Mouse (Mus musculus): ENCODE data around the gene Dock4. TPM values are rescaled to one million over a fixed set of nuclear protein-coding genes. Genes with fewer than 3 reads are reported as not detected.

The Dock4 gene
- total and polyA plus RNA-seq, 2 experiments from 2014 or later: 10.5 to 30.9 TPM

- Histone ChIP-seq H3K4me2 (ENCODE audit: low read depth) (no peak overlapping the region), H3K9me3 (ENCODE audit: low read length) (no peaks in the 10 kb centered on the region), H3K4me3 (ENCODE audit: low read depth, low read length) (no peak overlapping the region), H3K27ac (ENCODE audit: low read depth, low read length) (no peak overlapping the region), H3K4me1 (ENCODE audit: insufficient read depth) (no peaks in the 10 kb centered on the region), H3K36me3 (ENCODE audit: insufficient read depth) (peaks cover 15% of the 10 kb centered on the region), H3K27me3 (ENCODE audit: insufficient read depth, low read length) (no peaks in the 10 kb centered on the region), H3K9ac (no peak overlapping the region)
- DNase-seq (no peak), ATAC-seq (no peak)
- no peak for TF ChIP-seq CTCF (IDR thresholded peaks at IDR 0.05; ENCODE audit: low read depth)
- WGBS: 43% methylated on average over 2 of the region's 2 CpGs
Observed at GRCm38 (mm10) chr12:40838338-40838695, 392.6 kb downstream of the Dock4 start.

- Histone ChIP-seq H3K9me3 (ENCODE audit: low read length) (no peaks in the 10 kb centered on the region), H3K9ac (no peak overlapping the region), H3K27ac (ENCODE audit: low read depth, low read length) (no peak overlapping the region), H3K4me1 (ENCODE audit: insufficient read depth) (no peaks in the 10 kb centered on the region), H3K36me3 (ENCODE audit: insufficient read depth) (peaks cover 15% of the 10 kb centered on the region), H3K27me3 (ENCODE audit: insufficient read depth, low read length) (no peaks in the 10 kb centered on the region), H3K4me3 (ENCODE audit: low read depth, low read length) (no peak overlapping the region), H3K4me2 (ENCODE audit: low read depth) (no peak overlapping the region)
- no peak for ATAC-seq
- TF ChIP-seq CTCF (IDR thresholded peaks at IDR 0.05; ENCODE audit: low read depth): no peak
- peak; percentile 46 for DNase-seq
- 56% methylated on average over 5 of the region's 5 CpGs for WGBS
Observed at GRCm38 (mm10) chr12:40838940-40839339, 393.2 kb downstream of the Dock4 start.

- TF ChIP-seq CTCF (IDR thresholded peaks at IDR 0.05; ENCODE audit: low read depth): no peak
- Histone ChIP-seq H3K36me3 (ENCODE audit: insufficient read depth) (peaks cover 11% of the 10 kb centered on the region), H3K9ac (no peak overlapping the region), H3K4me1 (ENCODE audit: insufficient read depth) (no peaks in the 10 kb centered on the region), H3K9me3 (ENCODE audit: low read length) (no peaks in the 10 kb centered on the region), H3K27me3 (ENCODE audit: insufficient read depth, low read length) (no peaks in the 10 kb centered on the region), H3K4me2 (ENCODE audit: low read depth) (no peak overlapping the region), H3K27ac (ENCODE audit: low read depth, low read length) (no peak overlapping the region), H3K4me3 (ENCODE audit: low read depth, low read length) (no peak overlapping the region)
- DNase-seq (no peak), ATAC-seq (no peak)
- 84% methylated on average over 4 of the region's 4 CpGs for WGBS
Observed at GRCm38 (mm10) chr12:40839817-40840216, 394.1 kb downstream of the Dock4 start.

GRCm38 (mm10) chr12:40842251-40842988, 396.7 kb downstream of the Dock4 start:
- 57% methylated on average over 10 of the region's 10 CpGs for WGBS
- peaks cover 3% of the 10 kb centered on the region; the same call in 1 of the 2 replicates for H3K36me3 ChIP-seq (ENCODE audit: insufficient read depth)
- ATAC-seq (peak; percentile 76), DNase-seq (peak; percentile 73)
- no peaks in the 10 kb centered on the region for H3K27me3 ChIP-seq (ENCODE audit: insufficient read depth, low read length)
- no peak overlapping the region for H3K4me2 ChIP-seq (ENCODE audit: low read depth)
- H3K4me3 ChIP-seq (ENCODE audit: low read depth, low read length): no peak overlapping the region
- H3K27ac ChIP-seq (ENCODE audit: low read depth, low read length): no peak overlapping the region
- H3K9ac ChIP-seq: no peak overlapping the region
- no peaks in the 10 kb centered on the region for H3K9me3 ChIP-seq (ENCODE audit: low read length)
- H3K4me1 ChIP-seq (ENCODE audit: insufficient read depth): no peaks in the 10 kb centered on the region
- peak; percentile 69 for TF ChIP-seq CTCF (IDR thresholded peaks at IDR 0.05; ENCODE audit: low read depth)

- Histone ChIP-seq H3K9ac (no peak overlapping the region), H3K4me3 (ENCODE audit: low read depth, low read length) (no peak overlapping the region), H3K4me2 (ENCODE audit: low read depth) (no peak overlapping the region), H3K9me3 (ENCODE audit: low read length) (no peaks in the 10 kb centered on the region), H3K27ac (ENCODE audit: low read depth, low read length) (no peak overlapping the region), H3K4me1 (ENCODE audit: insufficient read depth) (no peaks in the 10 kb centered on the region), H3K36me3 (ENCODE audit: insufficient read depth) (peaks cover 3% of the 10 kb centered on the region; the same call in 1 of the 2 replicates), H3K27me3 (ENCODE audit: insufficient read depth, low read length) (no peaks in the 10 kb centered on the region)
- ATAC-seq (no peak; the same call in 1 of the 2 replicates), DNase-seq (no peak)
- WGBS: 84% methylated on average over 5 of the region's 5 CpGs
- TF ChIP-seq CTCF (IDR thresholded peaks at IDR 0.05; ENCODE audit: low read depth): no peak
Observed at GRCm38 (mm10) chr12:40842991-40843390, 397.2 kb downstream of the Dock4 start.

GRCm38 (mm10) chr12:40843474-40844080, 397.8 kb downstream of the Dock4 start:
- Histone ChIP-seq H3K4me3 (ENCODE audit: low read depth, low read length) (no peak overlapping the region), H3K27me3 (ENCODE audit: insufficient read depth, low read length) (no peaks in the 10 kb centered on the region), H3K9ac (no peak overlapping the region), H3K4me1 (ENCODE audit: insufficient read depth) (no peaks in the 10 kb centered on the region), H3K4me2 (ENCODE audit: low read depth) (no peak overlapping the region), H3K9me3 (ENCODE audit: low read length) (no peaks in the 10 kb centered on the region), H3K36me3 (ENCODE audit: insufficient read depth) (peaks cover 3% of the 10 kb centered on the region; the same call in 1 of the 2 replicates), H3K27ac (ENCODE audit: low read depth, low read length) (no peak overlapping the region)
- 58% methylated on average over 3 of the region's 3 CpGs for WGBS
- DNase-seq (peak; percentile 63), ATAC-seq (peak; percentile 67)
- no peak for TF ChIP-seq CTCF (IDR thresholded peaks at IDR 0.05; ENCODE audit: low read depth)

GRCm38 (mm10) chr12:40844324-40844723, 398.6 kb downstream of the Dock4 start:
- Histone ChIP-seq H3K4me1 (ENCODE audit: insufficient read depth) (no peaks in the 10 kb centered on the region), H3K9ac (no peak overlapping the region), H3K9me3 (ENCODE audit: low read length) (no peaks in the 10 kb centered on the region), H3K27ac (ENCODE audit: low read depth, low read length) (no peak overlapping the region), H3K36me3 (ENCODE audit: insufficient read depth) (peaks cover 3% of the 10 kb centered on the region; the same call in 1 of the 2 replicates), H3K4me3 (ENCODE audit: low read depth, low read length) (no peak overlapping the region), H3K4me2 (ENCODE audit: low read depth) (no peak overlapping the region), H3K27me3 (ENCODE audit: insufficient read depth, low read length) (no peaks in the 10 kb centered on the region)
- 96% methylated on average over 22 of the region's 22 CpGs for WGBS
- ATAC-seq: no peak
- DNase-seq: no peak
- no peak for TF ChIP-seq CTCF (IDR thresholded peaks at IDR 0.05; ENCODE audit: low read depth)

Data from forebrain, postnatal 0 days (tissue).